Mouse (Mus musculus) erythroblast, embryonic 14.5 days (primary cell): ENCODE results near the gene Cptp. TPM values are rescaled to one million over a fixed set of nuclear protein-coding genes. Genes with fewer than 3 reads are reported as not detected.

Experiments
- H3K27me3 ChIP-seq: 2 replicates; pipeline ENCODE4 v1.6.1; 2012; ENCODE audit warnings: inconsistent platforms; ENCODE audit not compliant: control insufficient read depth
- H3K36me3 ChIP-seq: 2 replicates; pipeline ENCODE4 v1.6.1; 2012; ENCODE audit warnings: mild to moderate bottlenecking, inconsistent platforms; ENCODE audit not compliant: control insufficient read depth
- H3K4me1 ChIP-seq: 2 replicates; pipeline ENCODE4 v1.6.1; 2012; ENCODE audit warnings: inconsistent platforms; ENCODE audit not compliant: control insufficient read depth
- H3K4me3 ChIP-seq: replicated peaks from 2 replicates; pipeline ENCODE3; 2012; ENCODE audit warnings: moderate library complexity, mild to moderate bottlenecking, inconsistent platforms
- H3K9me3 ChIP-seq: 2 replicates; pipeline ENCODE4 v1.6.1; 2012; ENCODE audit warnings: low read length, inconsistent platforms, mixed read lengths; ENCODE audit not compliant: control insufficient read depth
- GATA1 ChIP-seq: IDR thresholded peaks from 2 replicates; pipeline ENCODE4 v1.6.1; 2012; ENCODE audit warnings: low read length, inconsistent platforms, mixed read lengths
- TAL1 ChIP-seq: IDR thresholded peaks from 3 replicates; pipeline ENCODE4 v1.6.1; 2012; ENCODE audit warnings: low read length, inconsistent platforms, mixed read lengths
- polyA plus RNA-seq: library from polyadenylated mRNA; stranded (reverse); fragments of >175 nt; gene quantifications from 2 replicates; pipeline ENCODE4 v1.2.3, GENCODE M21; 2012

The Cptp gene
- polyA plus RNA-seq, 1 experiment: 0.17 TPM

GRCm38 (mm10) chr4:155899355-155899754 is 30.1 kb upstream of the Cptp start:
- Histone ChIP-seq H3K4me3 (no peak overlapping the region), H3K27me3 (no peaks in the 10 kb centered on the region), H3K4me1 (peaks cover 18% of the 10 kb centered on the region), H3K9me3 (peaks cover 9% of the 10 kb centered on the region), H3K36me3 (peaks cover 91% of the 10 kb centered on the region)
- TF ChIP-seq GATA1 (no peak), TAL1 (no peak)

GRCm38 (mm10) chr4:155898318-155898717 is 29.1 kb upstream of the Cptp start:
- H3K27me3 ChIP-seq: no peaks in the 10 kb centered on the region
- H3K9me3 ChIP-seq: peaks cover 9% of the 10 kb centered on the region
- peaks cover 82% of the 10 kb centered on the region for H3K36me3 ChIP-seq
- no peak for TF ChIP-seq TAL1
- no peak for TF ChIP-seq GATA1
- H3K4me1 ChIP-seq: peaks cover 28% of the 10 kb centered on the region
- H3K4me3 ChIP-seq: no peak overlapping the region

- Histone ChIP-seq H3K9me3 (peaks cover 9% of the 10 kb centered on the region), H3K27me3 (no peaks in the 10 kb centered on the region), H3K4me1 (peaks cover 44% of the 10 kb centered on the region), H3K4me3 (no peak overlapping the region), H3K36me3 (peaks cover 66% of the 10 kb centered on the region)
- no peak for TF ChIP-seq TAL1
- no peak for TF ChIP-seq GATA1
These were observed 27.2 kb upstream of the Cptp start for GRCm38 (mm10) chr4:155896461-155896860.

GRCm38 (mm10) chr4:155895826-155896225 is 26.6 kb upstream of the Cptp start:
- TF ChIP-seq GATA1 (no peak), TAL1 (no peak)

GRCm38 (mm10) chr4:155895216-155895615 is 26.0 kb upstream of the Cptp start:
- Histone ChIP-seq H3K4me3 (peak overlapping the region; percentile 89), H3K36me3 (peaks cover 54% of the 10 kb centered on the region)

More at GRCm38 (mm10) chr4:155895826-155896225, 26.6 kb upstream of the Cptp start:
- peaks cover 9% of the 10 kb centered on the region for H3K9me3 ChIP-seq
- H3K4me3 ChIP-seq: no peak overlapping the region
- no peaks in the 10 kb centered on the region for H3K27me3 ChIP-seq
- peaks cover 60% of the 10 kb centered on the region for H3K36me3 ChIP-seq
- H3K4me1 ChIP-seq: peaks cover 50% of the 10 kb centered on the region

GRCm38 (mm10) chr4:155894311-155894881 is 25.2 kb upstream of the Cptp start:
- TF ChIP-seq GATA1: no peak
- TF ChIP-seq TAL1: no peak
- peaks cover 9% of the 10 kb centered on the region for H3K9me3 ChIP-seq
- H3K4me3 ChIP-seq: peak overlapping the region; percentile 89
- H3K4me1 ChIP-seq: peaks cover 58% of the 10 kb centered on the region
- no peaks in the 10 kb centered on the region for H3K27me3 ChIP-seq
- H3K36me3 ChIP-seq: peaks cover 53% of the 10 kb centered on the region

More at GRCm38 (mm10) chr4:155895216-155895615, 26.0 kb upstream of the Cptp start:
- H3K4me1 ChIP-seq: peaks cover 56% of the 10 kb centered on the region
- no peaks in the 10 kb centered on the region for H3K27me3 ChIP-seq
- H3K9me3 ChIP-seq: peaks cover 9% of the 10 kb centered on the region
- TF ChIP-seq TAL1 (no peak), GATA1 (no peak)

- Histone ChIP-seq H3K27me3 (no peaks in the 10 kb centered on the region), H3K4me1 (peaks cover 58% of the 10 kb centered on the region), H3K36me3 (peaks cover 53% of the 10 kb centered on the region), H3K9me3 (peaks cover 9% of the 10 kb centered on the region), H3K4me3 (peak overlapping the region; percentile 89)
- TF ChIP-seq GATA1 (no peak), TAL1 (no peak)
These were observed 24.0 kb upstream of the Cptp start for GRCm38 (mm10) chr4:155893212-155893690.

GRCm38 (mm10) chr4:155892438-155893211 is 23.4 kb upstream of the Cptp start:
- TF ChIP-seq TAL1 (no peak; the same call in 2 of the 3 replicates), GATA1 (no peak)

GRCm38 (mm10) chr4:155892017-155892416 is 22.8 kb upstream of the Cptp start:
- Histone ChIP-seq H3K36me3 (peaks cover 57% of the 10 kb centered on the region), H3K27me3 (no peaks in the 10 kb centered on the region), H3K9me3 (peaks cover 4% of the 10 kb centered on the region), H3K4me1 (peaks cover 58% of the 10 kb centered on the region), H3K4me3 (peak overlapping the region; percentile 89)
- TF ChIP-seq TAL1 (no peak), GATA1 (no peak)

More at GRCm38 (mm10) chr4:155892438-155893211, 23.4 kb upstream of the Cptp start:
- peak overlapping the region; percentile 89 for H3K4me3 ChIP-seq
- H3K36me3 ChIP-seq: peaks cover 55% of the 10 kb centered on the region
- H3K27me3 ChIP-seq: no peaks in the 10 kb centered on the region
- peaks cover 6% of the 10 kb centered on the region for H3K9me3 ChIP-seq
- H3K4me1 ChIP-seq: peaks cover 58% of the 10 kb centered on the region
